Mouse (Mus musculus) ES-E14 (cell line): ENCODE results near the gene Cfap46.

Source experiments
- CHD2 ChIP-seq: IDR thresholded peaks from 2 replicates; pipeline ENCODE4 v1.6.1; 2014; ENCODE audit warnings: mild to moderate bottlenecking, low read depth, low read length, inconsistent platforms
- HCFC1 ChIP-seq: IDR thresholded peaks from 2 replicates; pipeline ENCODE4 v1.6.1; 2012; ENCODE audit warnings: low read length, inconsistent platforms, borderline replicate concordance; ENCODE audit not compliant: insufficient read depth
- MAFK ChIP-seq: IDR thresholded peaks from 2 replicates; pipeline ENCODE4 v1.6.1; 2014; ENCODE audit warnings: mild to moderate bottlenecking, low read depth, low read length, inconsistent platforms; ENCODE audit not compliant: insufficient read depth
- ZC3H11A ChIP-seq: IDR thresholded peaks from 2 replicates; pipeline ENCODE4 v1.6.1; 2012; ENCODE audit warnings: low read depth, mild to moderate bottlenecking, inconsistent platforms, low read length, borderline replicate concordance
- ZNF384 ChIP-seq: IDR thresholded peaks from 2 replicates; pipeline ENCODE4 v1.6.1; 2012; ENCODE audit warnings: low read depth, low read length, inconsistent platforms

GRCm38 (mm10) chr7:139711821-139712220 is 28.2 kb upstream of the Cfap46 start:
- TF ChIP-seq CHD2 (no peak), MAFK (no peak), ZNF384 (no peak), HCFC1 (no peak), ZC3H11A (no peak)
